Mouse (Mus musculus) forebrain, embryonic 16.5 days (tissue): ENCODE data around the gene Galnt14. TPM values are rescaled to one million over a fixed set of nuclear protein-coding genes. Genes with fewer than 3 reads are reported as not detected.

Experiments used
- ATAC-seq: fragments of 200-750 bp; cut with Nextera tagmentation; 2 replicates; pipeline ENCODE4 v1.8.0; 2017; ENCODE audit warnings: mild to moderate bottlenecking, moderate library complexity
- H3K27ac ChIP-seq: fragments of 300-500 bp; sonication (generic); 2 replicates; pipeline ENCODE4 v1.5.1; 2014; ENCODE audit warnings: low read length, control low read depth
- H3K27me3 ChIP-seq: fragments of 300-500 bp; sonication (generic); replicated peaks from 2 replicates; pipeline ENCODE4 v1.6.1; 2014; ENCODE audit warnings: low read length; ENCODE audit not compliant: control insufficient read depth, insufficient read depth
- H3K36me3 ChIP-seq: fragments of 300-500 bp; sonication (generic); 2 replicates; pipeline ENCODE4 v1.6.1; 2014; ENCODE audit not compliant: control insufficient read depth, insufficient read depth
- H3K4me1 ChIP-seq: fragments of 300-500 bp; sonication (generic); replicated peaks from 2 replicates; pipeline ENCODE4 v1.6.1; 2014; ENCODE audit warnings: low read length; ENCODE audit not compliant: control insufficient read depth, insufficient read depth
- H3K4me2 ChIP-seq: fragments of 300-500 bp; sonication (generic); 2 replicates; pipeline ENCODE4 v1.6.1; 2014; ENCODE audit warnings: mild to moderate bottlenecking, low read length, control low read depth
- H3K4me3 ChIP-seq: fragments of 300-500 bp; sonication (generic); replicated peaks from 2 replicates; pipeline ENCODE4 v1.5.1; 2014; ENCODE audit warnings: mild to moderate bottlenecking, low read length, control low read depth
- H3K9ac ChIP-seq: fragments of 300-500 bp; sonication (generic); replicated peaks from 2 replicates; pipeline ENCODE4 v1.6.1; 2014; ENCODE audit warnings: low read depth, low read length, control low read depth
- H3K9me3 ChIP-seq: fragments of 300-500 bp; sonication (generic); 2 replicates; pipeline ENCODE4 v1.6.1; 2016; ENCODE audit warnings: low read length; ENCODE audit not compliant: control insufficient read depth
- WGBS: fragments of 180-500 bp; shearing (Covaris S2); extraction: QIAGEN DNeasy Blood & Tissue Kit; methylation state at CpG from one replicate; pipeline ENCODE4 v1.1.7; 2014; 5-methylcytosine and 5-hydroxymethylcytosine counted together
- polyA plus RNA-seq: library from polyadenylated mRNA; unstranded; fragments of >200 nt; fragmentation: Nextera tagmentation; extraction: Ambion mirVana; gene quantifications from 2 replicates; pipeline ENCODE4 v1.2.1, GENCODE M21; 2015

Gene Galnt14
- polyA plus RNA-seq, 1 experiment from 2014 or later: 12.3 TPM

DNA sequence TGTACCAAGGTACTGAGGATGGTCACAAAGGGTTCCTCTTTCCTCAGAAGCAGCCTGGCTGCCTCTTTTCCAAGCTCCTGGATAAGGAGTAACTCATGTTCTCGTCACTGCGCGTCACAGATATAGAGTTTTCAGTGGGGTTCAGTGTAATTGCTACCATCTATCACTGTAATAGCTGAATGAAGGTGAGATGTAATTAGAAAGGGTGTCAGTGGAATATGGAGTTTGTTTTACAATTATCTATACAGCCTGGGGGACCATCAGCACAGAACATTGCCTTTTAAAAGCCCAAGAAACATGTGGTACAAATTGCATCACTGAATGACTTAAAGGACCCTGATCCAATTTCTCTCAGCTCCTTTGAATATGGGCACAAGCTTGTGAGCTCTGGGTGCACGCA is 249.4 kb downstream of the Galnt14 start:
- H3K9ac ChIP-seq: no peak overlapping the region
- no peak overlapping the region for H3K4me3 ChIP-seq
- ATAC-seq: no peak
- WGBS: 85% methylated on average over 4 of the region's 4 CpGs
- H3K27ac ChIP-seq: no peak overlapping the region
- no peaks in the 10 kb centered on the region for H3K27me3 ChIP-seq
- 0 out of 2 replicates have a peak, but pooled peaks cover 5% of the 10 kb centered on the region for H3K4me1 ChIP-seq
- no peak overlapping the region for H3K4me2 ChIP-seq
- H3K9me3 ChIP-seq: no peaks in the 10 kb centered on the region
- H3K36me3 ChIP-seq: no peaks in the 10 kb centered on the region

DNA sequence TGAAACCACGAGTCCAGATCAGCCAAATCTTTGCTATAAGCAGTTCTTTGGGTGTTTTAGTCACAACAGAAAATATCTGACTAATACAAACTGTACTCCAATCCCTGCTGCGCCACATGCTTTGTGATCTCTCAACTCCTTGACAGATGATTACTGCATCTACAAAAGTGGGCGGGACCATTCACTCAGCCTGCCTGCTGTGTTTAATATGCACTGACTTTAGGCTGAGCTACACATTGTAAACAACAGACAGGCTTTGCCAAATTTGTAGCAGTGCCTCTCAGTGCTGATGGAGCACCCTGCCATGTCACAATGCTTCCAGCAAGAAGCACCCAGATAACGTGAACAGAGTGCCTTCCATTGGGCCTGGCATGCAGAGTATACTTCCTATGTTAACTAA is 251.5 kb downstream of the Galnt14 start:
- peak; percentile 91 for ATAC-seq
- no peaks in the 10 kb centered on the region for H3K36me3 ChIP-seq
- H3K4me1 ChIP-seq: 0 out of 2 replicates have a peak, but pooled peaks cover 5% of the 10 kb centered on the region
- H3K4me2 ChIP-seq: no peak overlapping the region
- H3K9ac ChIP-seq: no peak overlapping the region
- H3K4me3 ChIP-seq: no peak overlapping the region
- no peak overlapping the region for H3K27ac ChIP-seq
- H3K27me3 ChIP-seq: no peaks in the 10 kb centered on the region
- H3K9me3 ChIP-seq: no peaks in the 10 kb centered on the region
- 46% methylated on average over 4 of the region's 4 CpGs for WGBS

DNA sequence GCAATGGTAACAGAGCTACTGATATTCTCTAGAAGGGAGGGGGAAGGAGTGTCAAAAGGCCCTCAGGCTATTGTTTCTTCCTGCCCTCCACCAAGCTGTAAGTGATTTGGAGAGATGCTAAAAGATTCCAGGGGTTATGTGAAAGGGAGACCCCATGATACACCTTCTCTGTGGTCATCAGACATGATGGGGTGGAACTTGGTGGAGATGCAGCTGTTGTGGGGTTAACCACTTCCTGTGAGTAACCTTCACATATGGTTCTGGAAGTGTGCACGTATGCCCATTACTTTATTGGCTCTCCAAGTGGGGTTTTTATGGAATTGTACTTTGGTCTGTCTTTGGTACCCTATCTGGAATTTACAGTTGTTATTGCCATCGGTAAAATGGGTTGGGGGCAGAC is 253.7 kb downstream of the Galnt14 start:
- no peaks in the 10 kb centered on the region for H3K27me3 ChIP-seq
- no peak overlapping the region for H3K27ac ChIP-seq
- H3K9ac ChIP-seq: no peak overlapping the region
- H3K9me3 ChIP-seq: no peaks in the 10 kb centered on the region
- H3K36me3 ChIP-seq: no peaks in the 10 kb centered on the region
- H3K4me2 ChIP-seq: no peak overlapping the region
- H3K4me3 ChIP-seq: no peak overlapping the region
- WGBS: 92% methylated on average over 2 of the region's 2 CpGs
- 0 out of 2 replicates have a peak, but pooled peaks cover 5% of the 10 kb centered on the region for H3K4me1 ChIP-seq
- no peak for ATAC-seq

DNA sequence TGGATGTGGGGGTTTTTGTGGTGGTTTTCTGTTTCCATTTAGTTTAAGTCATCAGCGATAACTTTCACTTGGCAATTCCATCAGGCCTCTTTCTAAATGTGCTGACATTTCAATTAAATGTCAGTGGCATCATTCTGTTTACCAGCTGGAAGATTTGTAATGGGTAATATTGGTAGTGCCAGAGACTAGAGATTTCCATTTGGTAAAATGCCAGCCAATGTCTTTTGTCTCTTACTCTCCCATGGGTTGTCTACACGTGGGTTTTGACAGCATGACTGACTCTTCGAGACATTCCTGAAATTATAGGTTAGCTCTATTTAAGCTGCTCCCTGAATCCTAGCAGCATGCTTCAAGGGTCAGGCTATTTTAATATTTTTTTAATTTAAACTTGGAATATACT is 256.6 kb downstream of the Galnt14 start:
- H3K4me2 ChIP-seq: no peak overlapping the region
- H3K4me3 ChIP-seq: no peak overlapping the region
- WGBS: 39% methylated on average over 3 of the region's 3 CpGs
- 0 out of 2 replicates have a peak, but pooled peaks cover 2% of the 10 kb centered on the region for H3K4me1 ChIP-seq
- H3K27me3 ChIP-seq: no peaks in the 10 kb centered on the region
- no peak overlapping the region for H3K9ac ChIP-seq
- ATAC-seq: peak; percentile 57
- H3K9me3 ChIP-seq: no peaks in the 10 kb centered on the region
- H3K27ac ChIP-seq: no peak overlapping the region
- H3K36me3 ChIP-seq: no peaks in the 10 kb centered on the region

DNA sequence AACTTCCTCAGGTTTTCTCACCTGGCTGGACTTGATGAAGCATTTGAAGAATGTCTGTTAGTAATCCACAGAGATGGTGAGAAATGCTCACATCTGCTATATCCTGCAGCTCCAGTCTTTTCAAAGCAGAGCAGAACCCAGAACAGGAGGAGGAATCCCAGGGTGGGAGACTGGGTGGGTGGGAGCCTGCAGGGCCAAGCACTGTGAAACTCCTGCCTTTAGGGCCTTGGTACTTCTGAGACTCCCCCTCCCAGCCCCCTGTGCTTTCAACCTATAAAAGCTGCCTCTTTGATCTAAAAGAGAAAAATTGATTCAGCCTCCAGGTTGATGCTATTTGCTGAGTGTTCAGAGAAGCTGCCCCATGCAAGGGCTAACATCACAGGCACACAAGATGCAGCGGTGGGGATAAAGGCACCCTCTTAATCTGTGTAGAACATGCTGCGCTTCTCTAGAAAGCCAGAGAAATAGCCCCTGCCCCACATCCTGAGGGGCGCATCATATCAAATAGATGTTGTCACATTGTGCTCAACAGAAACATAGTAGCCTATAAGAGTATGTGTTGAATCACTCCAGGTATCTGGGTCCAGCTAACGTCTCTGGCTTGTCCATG is 258.0 kb downstream of the Galnt14 start:
- Histone ChIP-seq H3K9ac (no peak overlapping the region), H3K27me3 (no peaks in the 10 kb centered on the region), H3K4me3 (no peak overlapping the region), H3K4me1 (no peaks in the 10 kb centered on the region), H3K27ac (no peak overlapping the region), H3K36me3 (no peaks in the 10 kb centered on the region), H3K9me3 (no peaks in the 10 kb centered on the region), H3K4me2 (no peak overlapping the region)
- WGBS: 91% methylated on average over 4 of the region's 4 CpGs
- ATAC-seq: no peak

DNA sequence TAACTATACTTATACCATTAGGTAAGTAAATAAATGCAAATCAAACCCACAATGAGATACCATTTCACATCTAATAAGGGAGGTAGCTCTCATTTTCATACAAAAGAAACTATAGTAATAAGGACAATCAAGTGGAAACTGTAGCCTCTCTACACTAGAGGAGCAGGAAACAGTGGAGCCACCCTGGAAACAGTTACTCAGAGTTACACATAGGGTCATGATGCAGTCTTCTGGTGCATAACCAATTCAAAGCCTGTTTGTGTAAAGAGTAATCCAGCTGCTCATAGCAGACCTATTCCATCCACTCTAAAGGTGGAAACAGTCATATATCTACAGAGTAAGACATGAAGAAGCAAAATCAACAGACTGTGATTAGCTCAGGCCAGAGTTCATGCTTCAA is 261.1 kb downstream of the Galnt14 start:
- no peaks in the 10 kb centered on the region for H3K9me3 ChIP-seq
- ATAC-seq: no peak
- H3K27ac ChIP-seq: no peak overlapping the region

More for the DNA sequence above, 261.1 kb downstream of the Galnt14 start:
- H3K36me3 ChIP-seq: no peaks in the 10 kb centered on the region
- no peaks in the 10 kb centered on the region for H3K27me3 ChIP-seq
- no peaks in the 10 kb centered on the region for H3K4me1 ChIP-seq
- H3K9ac ChIP-seq: no peak overlapping the region
- H3K4me3 ChIP-seq: no peak overlapping the region
- no peak overlapping the region for H3K4me2 ChIP-seq

Other genes with a start within 250 kb of the Galnt14 start
- gene Ehd3, start 93.7 kb upstream of the Galnt14 start, polyA plus RNA-seq: 12.2 and 12.8 TPM in 2 replicates
- gene Xdh, start 239.7 kb upstream of the Galnt14 start, polyA plus RNA-seq: 0.29 and 0.47 TPM in 2 replicates